Mouse (Mus musculus) liver, embryonic 14.5 days (tissue): ENCODE data around the gene Cnpy4. TPM values are rescaled to one million over a fixed set of nuclear protein-coding genes. Genes with fewer than 3 reads are reported as not detected.
"Not testable (repeated sequence)": the region's sequence is repeated elsewhere in the genome, so short reads cannot be mapped to it uniquely, and the experiment has no call there.

ENCODE experiments used
- ATAC-seq: fragments of 200-750 bp; cut with Nextera tagmentation; 2 replicates; pipeline ENCODE4 v1.8.0; 2017; ENCODE audit warnings: moderate number of reproducible peaks, mild to moderate bottlenecking, moderate library complexity; ENCODE audit not compliant: insufficient read depth
- DNase-seq, 3 experiments: peaks; one replicate each; pipeline ENCODE4 v3.0.0-alpha.2; 2012 to 2013; ENCODE audit warnings: low read depth in 3 of 3, low spot score in 3 of 3
- H3K27ac ChIP-seq: fragments of 300-500 bp; sonication (generic); 2 replicates; pipeline ENCODE4 v1.5.1; 2014; ENCODE audit warnings: moderate library complexity, mild to moderate bottlenecking, control low read depth, inconsistent platforms
- H3K27me3 ChIP-seq: fragments of 300-500 bp; sonication (generic); 2 replicates; pipeline ENCODE4 v1.6.1; 2014; ENCODE audit warnings: mild to moderate bottlenecking, low read length, moderate library complexity; ENCODE audit not compliant: control insufficient read depth, insufficient read depth
- H3K36me3 ChIP-seq: fragments of 300-500 bp; sonication (generic); replicated peaks from 2 replicates; pipeline ENCODE4 v1.6.1; 2014; ENCODE audit warnings: low read depth; ENCODE audit not compliant: control insufficient read depth, insufficient read depth
- H3K4me1 ChIP-seq, 2 experiments: fragments of 200-500 bp in 1 of 2; fragments of 300-500 bp in 1 of 2; sonication (generic) in 1 of 2; replicated peaks; 2 replicates each; pipeline ENCODE4 v1.6.1; 2012 to 2014; ENCODE audit warnings: antibody characterized with exemption in 1 of 2, inconsistent platforms in 1 of 2, low read length in 1 of 2; ENCODE audit not compliant: control insufficient read depth in 2 of 2, insufficient read depth in 2 of 2
- H3K4me2 ChIP-seq: fragments of 300-500 bp; sonication (generic); 2 replicates; pipeline ENCODE4 v1.6.1; 2014; ENCODE audit warnings: low read depth, mild to moderate bottlenecking, control low read depth, moderate library complexity
- H3K4me3 ChIP-seq, 2 experiments: fragments of 200-500 bp in 1 of 2; fragments of 300-500 bp in 1 of 2; sonication (generic) in 1 of 2; 2 replicates each; pipeline ENCODE4 v1.5.1; 2012 to 2014; ENCODE audit warnings: low read depth in 2 of 2, low read length in 2 of 2, mild to moderate bottlenecking in 2 of 2, control low read depth in 1 of 2, inconsistent platforms in 1 of 2, moderate library complexity in 1 of 2; ENCODE audit not compliant: insufficient read depth in 1 of 2
- H3K9ac ChIP-seq: fragments of 300-500 bp; sonication (generic); replicated peaks from 2 replicates; pipeline ENCODE4 v1.6.1; 2014; ENCODE audit warnings: mild to moderate bottlenecking, control low read depth, moderate library complexity
- H3K9me3 ChIP-seq: fragments of 300-500 bp; sonication (generic); 2 replicates; pipeline ENCODE4 v1.6.1; 2016; ENCODE audit warnings: low read length, mixed read lengths; ENCODE audit not compliant: control insufficient read depth
- CTCF ChIP-seq: IDR thresholded peaks from 2 replicates; pipeline ENCODE4 v1.5.1; 2016; ENCODE audit warnings: antibody characterized with exemption, low read depth, control low read depth
- EP300 ChIP-seq: IDR thresholded peaks from 2 replicates; pipeline ENCODE4 v1.6.1; 2016; ENCODE audit warnings: antibody characterized with exemption, low read depth
- WGBS: fragments of 180-500 bp; shearing (Covaris S2); extraction: QIAGEN DNeasy Blood & Tissue Kit; methylation state at CpG from one replicate; pipeline ENCODE4 v1.1.7; 2014; ENCODE audit not compliant: insufficient replicate concordance; 5-methylcytosine and 5-hydroxymethylcytosine counted together
- polyA plus RNA-seq, 2 experiments: library from polyadenylated mRNA; depleted of rRNA in 1 of 2; stranded (reverse) in 1 of 2; unstranded in 1 of 2; fragments of >200 nt; fragmentation: Nextera tagmentation in 1 of 2; extraction: Ambion mirVana in 1 of 2; gene quantifications; 2 replicates each; pipeline versions ENCODE4 v1.2.1 to v1.2.3; 2012 to 2014

Cnpy4 gene
- polyA plus RNA-seq, 2 experiments = 9.5 to 12.6 TPM

GRCm38 (mm10) chr5:138202086-138202485 lies 14.8 kb downstream of the Cnpy4 start:
- Histone ChIP-seq H3K36me3 (no peaks in the 10 kb centered on the region), H3K4me3 (no peak overlapping the region), H3K4me1 (no peaks in the 10 kb centered on the region), H3K9ac (no peak overlapping the region), H3K9me3 (no peaks in the 10 kb centered on the region; the same call in 1 of the 2 replicates), H3K27me3 (no peaks in the 10 kb centered on the region), H3K27ac (no peak overlapping the region), H3K4me2 (no peak overlapping the region)
- no peak for TF ChIP-seq EP300
- WGBS = 60% methylated on average over 3 of the region's 3 CpGs
- DNase-seq = no peak
- no peak for ATAC-seq

- TF ChIP-seq CTCF (no peak), EP300 (no peak)
- Histone ChIP-seq H3K9me3 (no peaks in the 10 kb centered on the region; the same call in 1 of the 2 replicates), H3K9ac (no peak overlapping the region), H3K4me3 (no peak overlapping the region), H3K27me3 (no peaks in the 10 kb centered on the region), H3K27ac (no peak overlapping the region), H3K36me3 (no peaks in the 10 kb centered on the region), H3K4me1 (no peaks in the 10 kb centered on the region), H3K4me2 (no peak overlapping the region)
- DNase-seq (no peak), ATAC-seq (no peak)
- WGBS = 61% methylated on average over 1 of the region's 1 CpGs
Measured at GRCm38 (mm10) chr5:138207253-138207652, 20.0 kb downstream of the Cnpy4 start.

GRCm38 (mm10) chr5:138207873-138208272 lies 20.6 kb downstream of the Cnpy4 start:
- ATAC-seq = no peak
- Histone ChIP-seq H3K9ac (no peak overlapping the region), H3K27me3 (no peaks in the 10 kb centered on the region), H3K4me1 (no peaks in the 10 kb centered on the region), H3K4me3 (no peak overlapping the region), H3K36me3 (no peaks in the 10 kb centered on the region), H3K27ac (no peak overlapping the region), H3K4me2 (no peak overlapping the region), H3K9me3 (no peaks in the 10 kb centered on the region; the same call in 1 of the 2 replicates)
- no peak for DNase-seq
- WGBS = 70% methylated on average over 4 of the region's 4 CpGs
- TF ChIP-seq CTCF (no peak), EP300 (no peak)

- not testable (repeated sequence) for DNase-seq, H3K36me3 ChIP-seq, H3K4me3 ChIP-seq, H3K9ac ChIP-seq, H3K27ac ChIP-seq, ATAC-seq, H3K4me1 ChIP-seq, H3K27me3 ChIP-seq, H3K9me3 ChIP-seq, H3K4me2 ChIP-seq
- 87% methylated on average over 13 of the region's 13 CpGs for WGBS
Measured at GRCm38 (mm10) chr5:138216632-138217031, 29.3 kb downstream of the Cnpy4 start.

GRCm38 (mm10) chr5:138219864-138220263 lies 32.6 kb downstream of the Cnpy4 start:
- Histone ChIP-seq H3K4me2 (no peak overlapping the region), H3K36me3 (no peaks in the 10 kb centered on the region), H3K27me3 (no peaks in the 10 kb centered on the region), H3K4me1 (no peaks in the 10 kb centered on the region), H3K9me3 (no peaks in the 10 kb centered on the region), H3K4me3 (no peak overlapping the region), H3K9ac (no peak overlapping the region), H3K27ac (no peak overlapping the region)
- TF ChIP-seq CTCF = no peak
- TF ChIP-seq EP300 = no peak
- ATAC-seq (no peak), DNase-seq (no peak)
- WGBS = 51% methylated on average over 2 of the region's 2 CpGs
